Mouse (Mus musculus): ENCODE measurements around the gene Fbf1. TPM values are rescaled to one million over a fixed set of nuclear protein-coding genes. Genes with fewer than 3 reads are reported as not detected.
"Not testable (repeated sequence)": the region's sequence is repeated elsewhere in the genome, so short reads cannot be mapped to it uniquely, and the experiment has no call there.

The Fbf1 gene
- polyA plus RNA-seq, 3 experiments from 2014 or later: 3.2 to 3.5 (median 3.3) TPM

DNA sequence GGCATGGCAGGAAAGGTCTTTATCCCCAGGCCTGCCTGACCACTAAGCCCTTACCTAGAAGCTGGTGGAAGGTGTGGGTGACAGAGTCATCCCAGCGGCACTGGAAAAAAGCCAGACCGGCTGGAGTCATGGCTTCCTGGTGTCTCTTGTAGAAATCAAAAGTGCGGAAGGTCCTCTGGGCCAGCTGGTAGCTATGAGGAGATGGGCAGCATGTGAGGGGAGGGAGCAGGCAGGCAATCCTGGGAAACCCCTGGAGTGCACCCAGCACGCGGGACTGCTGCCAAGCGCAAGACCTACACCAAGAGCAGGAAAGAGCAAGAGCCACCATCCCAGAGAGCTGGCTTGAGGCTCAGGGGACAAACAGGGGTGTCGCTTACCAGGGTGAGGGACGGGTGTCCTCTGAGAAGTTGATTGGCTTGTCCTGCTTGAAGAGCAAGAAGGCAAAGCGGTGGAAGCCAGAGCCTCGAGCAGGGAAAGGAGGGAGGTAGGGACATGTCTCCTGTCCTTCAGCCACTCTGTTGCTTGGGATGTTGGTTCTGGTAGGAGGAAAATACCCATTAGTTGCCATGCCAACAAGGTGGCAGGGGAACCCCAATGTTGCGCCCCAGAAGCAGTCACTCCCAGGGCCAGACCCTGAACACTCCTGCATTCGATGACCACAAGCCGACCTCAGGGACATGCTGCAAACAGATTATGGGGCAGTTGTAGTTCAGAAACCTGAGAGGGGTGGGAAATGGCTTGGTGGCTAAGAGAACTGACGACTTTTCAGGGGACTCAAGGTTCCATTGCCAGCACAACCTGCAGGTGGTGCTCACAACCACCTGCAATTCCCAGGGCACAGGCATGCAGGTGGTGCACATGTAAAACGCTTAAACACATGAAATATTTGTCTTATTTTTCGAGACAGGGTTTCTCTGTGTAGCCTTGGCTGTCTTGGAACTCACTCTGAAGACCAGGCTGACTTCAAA, 35.3 kb downstream of the Fbf1 start:
- ATAC-seq: no peak

DNA sequence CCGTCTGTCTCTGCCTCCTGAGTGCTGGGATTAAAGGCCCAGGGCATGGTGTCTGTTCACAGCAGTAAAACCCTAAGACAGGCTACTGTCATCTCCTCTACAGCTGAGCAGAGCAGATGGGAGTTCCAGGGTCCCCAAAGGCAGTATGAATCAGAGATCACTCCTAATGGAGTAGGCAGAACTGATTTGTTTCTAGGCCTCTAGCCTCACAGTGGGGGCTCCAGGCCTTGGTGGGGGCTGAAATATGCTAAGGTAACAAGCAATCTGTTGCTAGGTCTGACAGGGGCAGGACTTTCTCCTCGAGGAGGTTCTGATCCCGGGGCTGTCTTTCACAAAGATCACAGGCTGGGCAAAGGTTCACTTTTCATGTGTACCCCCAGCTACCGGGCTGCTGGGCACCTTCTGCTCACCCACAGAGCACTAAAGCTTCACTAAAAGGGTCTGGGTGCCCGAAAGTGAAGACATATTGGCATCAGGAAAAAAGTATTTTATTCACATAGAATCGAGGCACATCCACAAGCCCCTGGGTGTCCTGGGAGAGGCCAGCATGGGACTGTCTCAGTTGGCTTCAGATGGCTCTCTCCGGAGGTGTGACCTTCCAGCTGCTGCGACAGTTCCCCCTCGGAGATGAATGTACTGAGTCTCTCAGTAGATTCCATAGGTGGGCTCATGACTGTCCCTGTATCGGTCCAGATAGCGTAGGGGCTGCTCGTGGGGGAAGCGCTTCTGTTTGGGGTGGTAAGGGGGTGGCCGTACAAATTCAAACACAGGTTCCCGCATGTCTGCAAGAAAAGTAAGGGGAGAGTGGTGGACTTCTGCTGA, 36.4 kb downstream of the Fbf1 start:
- ATAC-seq: no peak

DNA sequence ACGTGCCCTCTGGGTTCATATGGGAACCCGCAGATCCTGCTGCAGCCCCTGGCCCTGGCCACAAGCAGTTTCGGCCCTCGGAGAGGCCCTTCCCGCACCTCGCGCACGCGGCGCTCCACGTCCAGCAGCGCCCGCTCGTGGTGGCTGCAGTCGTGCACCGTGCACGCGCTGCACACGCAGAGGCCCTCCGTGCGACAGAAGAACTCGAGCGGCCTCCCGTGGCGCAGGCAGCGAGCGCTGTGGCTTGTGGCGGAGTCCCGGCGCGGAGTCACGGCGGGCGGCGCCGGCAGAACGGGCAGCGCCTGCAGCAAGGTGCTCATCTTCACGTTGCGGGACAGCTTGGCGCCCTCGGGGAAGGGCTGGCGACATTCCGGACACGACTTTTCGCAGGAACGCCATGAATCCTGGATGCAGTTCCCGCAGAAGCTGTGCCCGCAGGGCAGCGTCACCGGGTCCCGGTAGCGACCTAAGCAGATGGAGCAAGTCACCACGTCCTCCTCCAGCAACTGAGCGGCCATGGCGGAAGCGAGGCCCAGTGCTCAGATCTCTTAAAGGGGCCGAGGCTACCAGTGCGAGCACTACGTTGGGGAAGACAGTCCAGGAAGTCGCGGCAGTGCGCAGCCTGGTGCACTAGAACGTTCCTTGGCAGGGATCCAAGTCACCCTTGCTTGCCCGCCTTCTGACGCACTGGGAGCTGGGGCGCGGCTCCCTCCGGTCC, 37.3 kb downstream of the Fbf1 start, which contains the start of gene Trim65:
Trim65 (minus strand) TSS at position 641 of the 718 bp plus-strand sequence.
- ATAC-seq: peak; percentile 90

- ATAC-seq: peak; percentile 18
Measured at GRCm38 (mm10) chr11:116129993-116130487, 37.9 kb downstream of the Fbf1 start.

DNA sequence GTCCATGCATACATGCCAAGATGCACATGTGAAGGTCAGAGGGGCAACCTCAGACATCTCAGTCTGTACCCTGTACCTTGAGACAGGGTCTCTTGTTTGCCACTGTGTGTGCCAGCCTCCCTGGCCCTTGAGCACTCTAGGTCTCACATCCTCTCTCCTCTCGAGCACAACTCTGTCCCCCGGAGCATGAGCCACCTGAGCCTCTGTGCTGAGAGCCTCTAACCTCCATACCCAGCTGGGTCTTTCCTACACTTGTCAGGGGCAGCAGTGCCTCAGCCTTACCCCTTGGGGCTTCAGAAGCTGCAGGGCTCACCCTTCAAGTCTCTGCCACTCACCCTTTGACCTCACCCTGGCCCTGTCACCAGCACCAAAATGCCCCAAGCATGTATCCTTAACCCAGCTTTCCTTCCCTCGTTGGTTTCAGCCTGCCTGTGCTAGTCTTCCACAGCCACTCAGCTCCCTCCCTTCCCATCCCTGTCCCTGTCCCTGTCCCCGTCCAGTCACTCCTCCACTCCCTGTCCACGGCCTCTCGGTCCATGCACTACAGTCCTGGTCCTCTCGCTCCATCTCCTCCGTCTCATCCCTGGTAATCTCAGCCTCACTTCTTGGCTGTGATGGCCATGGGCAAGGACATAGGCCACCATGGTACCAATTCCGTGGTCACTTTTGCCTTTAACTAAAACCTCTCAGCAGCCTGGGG, 38.7 kb downstream of the Fbf1 start:
- no peak for ATAC-seq

DNA sequence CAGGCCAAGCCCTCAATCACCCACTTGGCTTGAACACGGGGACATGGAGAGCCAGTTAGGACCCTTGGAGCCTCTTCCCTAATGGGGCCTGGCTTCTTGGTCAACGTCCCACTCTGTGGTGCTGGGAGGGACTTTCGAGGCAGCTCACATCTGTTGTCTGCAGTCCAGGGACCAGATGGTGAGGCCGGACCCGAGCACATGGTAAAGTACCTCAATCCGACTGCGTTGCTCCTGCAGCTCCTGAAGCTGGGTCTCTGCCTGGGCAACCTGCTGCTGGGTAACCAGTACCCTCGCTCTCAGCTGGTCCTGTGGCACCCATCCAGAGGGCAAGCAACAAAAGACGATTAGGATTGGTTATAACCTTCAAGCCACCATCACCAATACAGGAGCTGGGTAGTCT, 40.0 kb downstream of the Fbf1 start:
- no peak for ATAC-seq

GRCm38 (mm10) chr11:116127156-116127980, 40.6 kb downstream of the Fbf1 start, which contains the start of gene Trim47:
Trim47 (minus strand) TSS chr11:116127210.
- ATAC-seq: no peak

- no peak for ATAC-seq
Measured at GRCm38 (mm10) chr11:116126261-116126660, 41.7 kb downstream of the Fbf1 start.

- ATAC-seq: not testable (repeated sequence)
Measured at GRCm38 (mm10) chr11:116121731-116122245, 46.2 kb downstream of the Fbf1 start.

GRCm38 (mm10) chr11:116117819-116118218, 50.1 kb downstream of the Fbf1 start:
- no peak for ATAC-seq

DNA sequence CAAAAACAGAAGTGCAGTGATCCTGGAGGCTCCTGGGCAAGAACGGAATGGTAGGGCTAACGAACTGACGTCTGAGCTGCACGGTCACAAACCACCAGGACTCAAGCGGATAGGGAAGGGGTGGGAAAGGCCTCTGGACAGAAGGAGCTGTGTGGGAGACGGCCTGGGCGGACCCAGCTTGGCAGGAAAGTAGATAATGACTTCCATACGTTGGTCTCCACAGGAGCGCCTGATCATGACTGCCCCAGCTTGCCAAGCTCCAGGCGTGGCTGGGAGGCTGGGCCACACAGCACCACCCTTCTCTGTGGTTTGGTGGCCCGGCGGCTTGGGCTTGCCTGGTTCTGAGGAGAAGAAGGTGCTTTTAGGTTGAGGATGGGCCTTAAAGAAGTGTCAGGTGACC, 50.7 kb downstream of the Fbf1 start:
- no peak for ATAC-seq

GRCm38 (mm10) chr11:116111611-116112203, 56.3 kb downstream of the Fbf1 start:
- no peak for ATAC-seq

- ATAC-seq: no peak
Measured at GRCm38 (mm10) chr11:116111067-116111466, 56.9 kb downstream of the Fbf1 start.

DNA sequence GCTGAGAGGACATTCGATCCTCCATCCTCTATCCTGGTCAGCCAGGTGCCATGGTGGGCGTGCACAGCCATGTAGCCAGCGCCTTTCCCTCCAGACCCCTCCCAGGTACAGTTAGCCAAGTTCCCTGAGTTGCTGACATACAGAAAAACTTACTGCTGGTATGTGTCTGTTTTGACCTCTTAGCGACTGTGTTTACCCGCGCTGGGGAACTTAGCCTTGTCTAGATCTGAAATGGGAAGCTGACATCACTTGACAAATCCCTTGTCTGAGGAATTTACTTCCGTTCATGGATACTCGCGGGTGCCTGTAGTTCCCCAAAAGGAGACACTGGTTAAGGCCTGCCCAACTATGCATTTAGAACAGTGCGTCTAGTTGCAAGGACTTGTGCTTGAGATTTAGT, 57.4 kb downstream of the Fbf1 start:
- ATAC-seq: no peak

GRCm38 (mm10) chr11:116110131-116110530, 57.8 kb downstream of the Fbf1 start:
- no peak for ATAC-seq

GRCm38 (mm10) chr11:116109441-116110081, 58.4 kb downstream of the Fbf1 start:
- no peak for ATAC-seq

DNA sequence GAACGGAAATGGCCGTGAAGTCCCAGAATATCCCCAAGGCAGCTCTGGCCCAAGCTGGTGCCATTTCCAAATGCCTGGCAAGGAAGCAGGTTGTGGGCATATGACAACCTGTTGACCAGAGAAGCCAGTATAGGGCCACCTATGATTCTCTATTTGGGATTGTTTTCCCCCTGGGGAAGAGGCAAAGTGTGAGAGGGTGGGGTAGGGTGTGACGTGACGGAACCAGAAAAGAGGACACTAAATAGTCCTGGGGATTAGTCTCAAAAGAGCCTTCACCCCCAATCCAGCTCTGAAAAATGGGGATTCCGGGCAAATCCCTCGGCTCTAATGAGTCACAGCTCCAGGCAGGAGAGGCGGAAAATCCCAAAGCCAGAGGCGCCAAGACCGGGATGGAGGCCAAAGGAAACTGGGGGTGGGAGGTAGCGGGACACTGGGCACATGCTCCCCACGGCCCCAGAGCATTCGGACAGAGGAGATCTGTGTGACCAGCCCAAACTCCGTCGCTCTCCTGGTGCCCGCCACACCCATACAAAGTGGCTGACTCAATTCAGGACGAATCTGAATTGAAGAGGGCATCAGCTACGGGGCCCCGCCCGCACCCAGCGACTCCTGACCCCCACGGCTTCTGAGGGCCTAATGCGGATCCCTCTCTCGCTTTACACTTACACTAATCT, 59.4 kb downstream of the Fbf1 start:
- no peak for ATAC-seq

GRCm38 (mm10) chr11:116107777-116108285, 60.1 kb downstream of the Fbf1 start:
- ATAC-seq: no peak

Measured in inflammation-experienced regulatory T-cells, adult 6 months (primary cell).